Mouse (Mus musculus) cortical plate, adult 2 months (tissue): Measurements from ENCODE around the gene Pakap. TPM values are rescaled to one million over a fixed set of nuclear protein-coding genes. Genes with fewer than 3 reads are reported as not detected.
"Not testable (repeated sequence)": the region's sequence is repeated elsewhere in the genome, so short reads cannot be mapped to it uniquely, and the experiment has no call there.

ENCODE experiments used
- H3K27ac ChIP-seq: fragments of 200-500 bp; 2 replicates; pipeline ENCODE4 v1.5.1; 2012; ENCODE audit warnings: low read length, control low read depth, inconsistent platforms; ENCODE audit not compliant: insufficient read depth
- H3K4me1 ChIP-seq: fragments of 200-500 bp; 2 replicates; pipeline ENCODE4 v1.6.1; 2011; ENCODE audit warnings: low read length; ENCODE audit not compliant: control insufficient read depth, insufficient read depth
- H3K4me3 ChIP-seq: fragments of 200-500 bp; 2 replicates; pipeline ENCODE4 v1.5.1; 2011; ENCODE audit warnings: mild to moderate bottlenecking, low read length, control low read depth; ENCODE audit not compliant: insufficient read depth
- CTCF ChIP-seq: fragments of 200-500 bp; IDR thresholded peaks from 2 replicates; pipeline ENCODE4 v1.5.1; 2011; ENCODE audit warnings: mild to moderate bottlenecking, control low read depth, low read length; ENCODE audit not compliant: insufficient read depth; ENCODE audit errors: extremely low read depth
- POLR2A ChIP-seq: fragments of 200-500 bp; IDR thresholded peaks from 2 replicates; pipeline ENCODE4 v1.6.1; 2011; ENCODE audit warnings: mild to moderate bottlenecking, low read length, control low read depth; ENCODE audit not compliant: insufficient read depth; ENCODE audit errors: extremely low read depth
- polyA plus RNA-seq: library from polyadenylated mRNA; depleted of rRNA; stranded (reverse); fragments of >200 nt; gene quantifications from 2 replicates; pipeline ENCODE4 v1.2.3, GENCODE M21; 2012

Pakap gene
- polyA plus RNA-seq, 1 experiment, result 7.5 TPM

DNA sequence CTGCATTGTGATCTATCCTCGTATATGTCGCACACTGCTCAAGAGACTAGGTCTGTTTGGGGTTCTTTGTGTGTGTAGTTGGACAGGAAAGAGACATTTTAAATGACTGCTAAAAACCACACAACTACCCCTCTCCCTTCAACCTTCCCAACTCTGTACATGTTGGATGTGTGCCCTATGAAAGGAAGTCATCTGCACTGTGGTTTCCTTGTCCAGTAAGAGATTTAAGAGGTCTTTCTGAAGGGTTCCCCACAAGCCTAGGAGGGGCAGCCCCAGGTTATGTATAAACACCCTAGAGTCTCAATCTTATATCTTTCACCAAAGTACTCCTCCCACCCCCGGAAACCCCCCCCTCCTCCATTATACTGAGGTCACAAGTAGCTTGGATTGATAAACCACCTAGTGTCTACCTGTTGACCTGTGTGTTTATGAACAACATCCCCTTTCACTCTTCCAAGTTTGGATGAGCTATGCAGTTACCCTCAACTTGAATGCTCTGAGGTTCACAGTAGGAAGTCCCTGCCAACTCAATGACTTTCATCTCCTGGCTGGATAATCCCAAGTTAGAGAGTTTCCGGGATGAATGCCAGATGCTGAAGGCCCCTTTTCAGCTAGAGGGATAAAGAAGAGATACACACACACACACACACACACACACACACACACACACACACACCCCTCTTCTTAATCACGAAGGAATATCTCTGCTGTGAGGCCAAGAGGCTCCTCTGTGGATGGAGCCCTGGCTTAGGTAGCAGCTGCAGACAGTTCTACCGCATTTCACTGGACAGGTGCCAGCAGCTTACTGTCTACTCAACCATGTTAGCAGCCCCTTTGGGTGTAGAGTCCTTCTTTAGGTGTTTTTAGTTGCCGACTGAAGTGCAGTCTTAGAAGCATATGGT is 315.8 kb downstream of the Pakap start:
- TF ChIP-seq CTCF (no peak), POLR2A (no peak)
- Histone ChIP-seq H3K4me3 (no peak overlapping the region), H3K4me1 (no peaks in the 10 kb centered on the region), H3K27ac (no peak overlapping the region)

GRCm38 (mm10) chr4:57884511-57884910 is 316.5 kb downstream of the Pakap start:
- no peak overlapping the region for H3K27ac ChIP-seq
- TF ChIP-seq CTCF (no peak), POLR2A (no peak)
- H3K4me1 ChIP-seq, result no peaks in the 10 kb centered on the region
- no peak overlapping the region for H3K4me3 ChIP-seq

DNA sequence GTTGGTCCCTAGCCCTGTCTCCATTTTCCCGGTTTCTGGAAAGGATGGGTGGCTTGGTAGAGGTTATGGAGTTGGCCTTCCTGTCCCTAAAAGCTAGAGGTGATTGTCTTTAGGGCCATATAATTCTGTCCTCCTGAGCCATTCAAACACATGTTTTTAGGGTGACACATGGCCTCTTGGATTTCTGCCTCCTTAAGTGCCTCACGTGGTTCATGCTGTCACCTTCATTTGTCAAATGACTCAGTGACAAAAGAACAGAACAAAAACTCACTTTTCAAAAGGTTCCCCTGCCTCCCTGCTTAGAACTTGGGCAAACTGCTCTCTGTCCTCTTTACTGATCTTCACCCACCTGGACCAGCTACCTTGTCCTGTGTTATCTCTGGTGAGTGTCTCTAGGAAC is 317.2 kb downstream of the Pakap start:
- TF ChIP-seq POLR2A (no peak), CTCF (no peak)
- Histone ChIP-seq H3K4me1 (no peaks in the 10 kb centered on the region), H3K27ac (no peak overlapping the region)

GRCm38 (mm10) chr4:57886066-57886887 is 318.3 kb downstream of the Pakap start:
- Histone ChIP-seq H3K27ac (no peak overlapping the region), H3K4me1 (no peaks in the 10 kb centered on the region), H3K4me3 (no peak overlapping the region)
- no peak for TF ChIP-seq POLR2A
- no peak for TF ChIP-seq CTCF

More for the DNA sequence above, 317.2 kb downstream of the Pakap start:
- H3K4me3 ChIP-seq, result no peak overlapping the region

- TF ChIP-seq POLR2A, result no peak
- TF ChIP-seq CTCF, result no peak
- H3K4me3 ChIP-seq, result no peak overlapping the region
Measured at GRCm38 (mm10) chr4:57886888-57887230, 318.9 kb downstream of the Pakap start.

GRCm38 (mm10) chr4:57888246-57888645 is 320.3 kb downstream of the Pakap start:
- H3K27ac ChIP-seq, result no peak overlapping the region
- no peak for TF ChIP-seq CTCF
- no peak for TF ChIP-seq POLR2A
- H3K4me3 ChIP-seq, result no peak overlapping the region
- H3K4me1 ChIP-seq, result no peaks in the 10 kb centered on the region

More at GRCm38 (mm10) chr4:57886888-57887230, 318.9 kb downstream of the Pakap start:
- no peaks in the 10 kb centered on the region for H3K4me1 ChIP-seq
- no peak overlapping the region for H3K27ac ChIP-seq

DNA sequence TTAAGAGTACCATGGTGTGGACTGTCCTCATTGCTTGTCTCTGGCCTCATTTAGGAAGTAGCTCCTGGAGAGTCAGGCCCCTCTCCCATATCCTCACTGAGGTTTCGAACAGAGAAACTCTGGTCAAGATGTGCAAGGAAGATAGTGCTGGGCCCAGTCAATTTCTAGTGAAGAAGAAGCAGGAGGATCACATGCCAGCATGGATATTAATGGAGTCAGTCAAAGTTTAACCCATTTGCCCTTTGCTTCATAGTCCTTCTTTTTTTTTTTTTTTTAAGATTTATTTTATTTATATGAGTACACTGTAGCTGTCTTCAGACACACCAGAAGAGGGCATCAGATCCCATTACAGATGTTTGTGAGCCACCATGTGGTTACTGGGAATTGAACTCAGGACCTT is 321.0 kb downstream of the Pakap start:
- H3K4me1 ChIP-seq, H3K4me3 ChIP-seq, H3K27ac ChIP-seq: not testable (repeated sequence)

DNA sequence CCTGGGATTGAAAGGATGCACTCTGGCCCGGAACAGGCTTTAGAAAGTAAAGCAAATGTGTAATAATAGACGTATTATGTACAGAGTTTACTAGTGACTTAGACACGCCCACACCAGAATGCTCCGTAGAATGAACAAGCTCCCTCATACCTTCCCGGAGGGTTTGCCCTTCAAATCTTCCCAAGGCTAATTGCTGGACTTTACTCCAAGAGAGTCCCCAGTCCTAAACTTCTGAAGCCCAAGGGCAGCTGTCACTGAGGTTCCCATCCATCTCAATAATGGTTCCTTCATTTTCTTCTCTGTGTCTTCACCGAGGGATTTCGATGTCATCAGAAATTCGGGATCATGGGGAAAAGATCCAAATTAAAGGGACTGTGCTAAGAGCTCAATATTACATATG is 321.8 kb downstream of the Pakap start:
- no peak overlapping the region for H3K27ac ChIP-seq
- H3K4me3 ChIP-seq, result no peak overlapping the region
- TF ChIP-seq POLR2A (no peak), CTCF (no peak)
- H3K4me1 ChIP-seq, result no peaks in the 10 kb centered on the region

- Histone ChIP-seq H3K27ac (no peak overlapping the region), H3K4me3 (no peak overlapping the region), H3K4me1 (no peaks in the 10 kb centered on the region)
- TF ChIP-seq POLR2A, result no peak
- TF ChIP-seq CTCF, result no peak
Measured at GRCm38 (mm10) chr4:57892001-57892586, 324.1 kb downstream of the Pakap start.
